Mouse (Mus musculus): ENCODE measurements at regions not wholly inside any gene's neighbourhood (a gene's known extent, or its start where the extent isn't known, plus 50 kb on each side); places are given as distances from the start of the nearest gene placed in this dataset.

DNA sequence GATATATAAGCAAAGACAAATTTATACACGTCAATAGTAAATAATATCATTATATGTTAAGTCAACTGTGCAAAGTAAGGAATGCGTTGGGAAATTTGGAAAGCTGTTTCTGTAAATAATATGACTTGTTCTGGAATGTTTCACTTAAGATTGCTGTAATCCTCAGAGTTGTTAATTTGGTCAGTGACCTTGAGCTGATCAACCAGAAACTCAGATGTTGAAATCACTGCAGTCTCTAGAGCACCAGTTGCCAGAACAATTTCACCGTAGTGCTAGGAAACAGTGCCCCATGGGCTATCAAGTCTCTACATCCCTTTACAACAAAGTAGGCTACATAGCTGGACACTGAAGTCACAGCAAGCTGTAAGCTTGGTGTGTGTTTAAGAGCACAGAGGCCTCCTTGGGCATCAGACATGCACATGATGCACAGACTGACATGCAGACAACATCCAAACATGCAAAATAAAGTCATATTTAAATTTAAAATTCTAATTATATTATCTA is 212.6 kb downstream of the Pik3r1 start:
- TF ChIP-seq CTCF (conservative IDR thresholded peaks at IDR 0.05; ENCODE audit: insufficient read depth, insufficient read length, low read depth, low read length) (no peak), POLR2A (IDR thresholded peaks at IDR 0.05; ENCODE audit: low read depth, low read length) (no peak)
